ENCODE assay signal across 10 mouse cellular contexts in the genomic region with DNA sequence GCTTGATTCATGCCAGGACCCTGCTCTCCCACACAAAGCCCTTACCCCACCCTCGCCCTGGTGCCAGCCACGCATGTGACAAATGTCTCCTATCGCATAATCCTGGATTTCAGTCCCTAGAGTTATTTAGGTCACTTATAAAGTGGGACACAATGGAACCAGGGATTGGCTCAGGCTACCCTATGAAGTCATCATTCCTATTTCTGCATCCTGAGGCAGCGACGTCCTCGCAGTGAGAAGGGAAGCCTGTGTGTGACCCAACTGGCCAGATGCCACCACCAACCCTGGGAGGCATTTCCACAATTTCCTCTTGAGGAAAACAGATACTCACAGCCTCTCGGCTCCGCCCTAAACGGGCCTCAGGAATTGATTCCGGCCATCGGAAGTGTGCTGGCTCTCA. TPM values are rescaled to one million over a fixed set of nuclear protein-coding genes. Genes with fewer than 3 reads are reported as not detected.
A peak's percentile ranks its signal among the peaks of the same experiment; 100 is the strongest.
DNase-seq lines count a peak whose midpoint lies in the region; ATAC-seq lines count a peak whose summit lies in the region.
"Had no signal": no experiment of that assay in that cellular context is flagged by ENCODE, and none has a peak within 500 bp of the region (broad histone marks: within the 10 kb centered on the region; RNA-seq: fewer than 3 reads in every experiment).

No protein-coding gene starts in this region.

- H3K27me3 ChIP-seq in liver, embryonic 11.5 days (replicated peaks; ENCODE audit: control insufficient read depth, insufficient read depth, low read length): no peaks in the 10 kb centered on the region
- no peaks in the 10 kb centered on the region for H3K27me3 ChIP-seq in neural tube, embryonic 14.5 days (ENCODE audit: control insufficient read depth, insufficient read depth, low read length)

- ATAC-seq in liver, embryonic 11.5 days (replicated peaks; ENCODE audit: low FRiP score): peak; percentile 40
- ATAC-seq in neural tube, embryonic 14.5 days (ENCODE audit: low read depth): 0 out of 2 replicates have a peak, but pooled peaks have one; percentile 41

- H3K4me3 ChIP-seq in liver, embryonic 11.5 days (ENCODE audit: low read depth, low read length): no peak overlapping the region
- no peak overlapping the region for H3K4me3 ChIP-seq in neural tube, embryonic 14.5 days (ENCODE audit: low read depth, low read length)

- 56% methylated on average over 11 of the region's 11 CpGs for WGBS in liver, embryonic 11.5 days
- 71% methylated on average over 11 of the region's 11 CpGs for WGBS in neural tube, embryonic 14.5 days

- H3K27ac ChIP-seq in liver, embryonic 11.5 days (ENCODE audit: low read depth, low read length): peak overlapping the region; percentile 49; the same call in 1 of the 2 replicates
- H3K27ac ChIP-seq in neural tube, embryonic 14.5 days (ENCODE audit: low read depth, low read length): no peak overlapping the region
- H3K27ac ChIP-seq: macrophage had no signal

- H3K9ac ChIP-seq in liver, embryonic 11.5 days (ENCODE audit: low read depth, low read length): no peak overlapping the region
- no peak overlapping the region for H3K9ac ChIP-seq in neural tube, embryonic 14.5 days (replicated peaks; ENCODE audit: low read depth, low read length)

- peak; percentile 39 for DNase-seq in layer of hippocampus, adult 11-12 months (ENCODE audit: low spot score)
- no peak for DNase-seq in layer of hippocampus, postnatal 25 days (ENCODE audit: extremely low spot score in 1 of 2, low spot score in 1 of 2)
- DNase-seq in cerebellum, postnatal 36 days: peak; percentile 94
- DNase-seq in heart, adult 9 months (ENCODE audit: low spot score in 2 of 2): peak; percentile 87 to 88
- DNase-seq in kidney, adult 18-20 months: peak; percentile 78
- no peak for DNase-seq in liver, embryonic 11.5 days (ENCODE audit: low spot score)
- no peak for DNase-seq in thymus, adult 18-20 months

- H3K4me1 ChIP-seq in liver, embryonic 11.5 days (replicated peaks; ENCODE audit: control insufficient read depth, insufficient read depth, low read length): peaks cover 7% of the 10 kb centered on the region; the same call in 1 of the 2 replicates
- H3K4me1 ChIP-seq in neural tube, embryonic 14.5 days (ENCODE audit: control insufficient read depth, insufficient read depth, low read length): peaks cover 7% of the 10 kb centered on the region

- no peak overlapping the region for H3K4me2 ChIP-seq in liver, embryonic 11.5 days
- H3K4me2 ChIP-seq in neural tube, embryonic 14.5 days (ENCODE audit: low read depth, low read length): no peak overlapping the region

- H3K9me3 ChIP-seq in liver, embryonic 11.5 days (ENCODE audit: control insufficient read depth, low read length): no peaks in the 10 kb centered on the region
- no peaks in the 10 kb centered on the region for H3K9me3 ChIP-seq in neural tube, embryonic 14.5 days (ENCODE audit: control insufficient read depth, low read length)

- no peaks in the 10 kb centered on the region for H3K36me3 ChIP-seq in liver, embryonic 11.5 days (ENCODE audit: control insufficient read depth, insufficient read depth, low read length)
- no peaks in the 10 kb centered on the region for H3K36me3 ChIP-seq in neural tube, embryonic 14.5 days (ENCODE audit: control insufficient read depth, insufficient read depth, low read length)

RNA-seq across cellular contexts. Expression of a gene that starts 17.2 kb away (rescaled TPM):
- total RNA-seq in layer of hippocampus, postnatal 25 days (2021): 1 to 10 TPM; 1.5 to 1.6 TPM
- 2.1 and 2.7 TPM in 2 replicates for polyA plus RNA-seq in liver, embryonic 11.5 days (2014; fragmentation: Nextera tagmentation; extraction: Ambion mirVana)
- 3.8 and 4.4 TPM in 2 replicates for polyA plus RNA-seq in neural tube, embryonic 14.5 days (2014; fragmentation: Nextera tagmentation; extraction: Ambion mirVana)
- polyA plus RNA-seq: macrophage had no signal

RNA-seq across cellular contexts. Expression of a gene that starts 31.7 kb away (rescaled TPM):
- not detected for total RNA-seq in layer of hippocampus, postnatal 25 days (2021)
- not detected in 2 replicates for polyA plus RNA-seq in liver, embryonic 11.5 days (2014; fragmentation: Nextera tagmentation; extraction: Ambion mirVana)
- polyA plus RNA-seq in neural tube, embryonic 14.5 days (2014; fragmentation: Nextera tagmentation; extraction: Ambion mirVana): not detected in 2 replicates
- polyA plus RNA-seq: C2C12, macrophage had no signal

RNA-seq across cellular contexts. Expression of a gene that starts 41.0 kb away (rescaled TPM):
- 10 to 100 TPM in 1 of 2 experiments, 1 to 10 TPM in 1; 9.3 to 13.1 TPM for total RNA-seq in layer of hippocampus, postnatal 25 days (2021)
- 11.8 and 12.7 TPM in 2 replicates for polyA plus RNA-seq in liver, embryonic 11.5 days (2014; fragmentation: Nextera tagmentation; extraction: Ambion mirVana)
- polyA plus RNA-seq in neural tube, embryonic 14.5 days (2014; fragmentation: Nextera tagmentation; extraction: Ambion mirVana): 9.5 and 14.5 TPM in 2 replicates

Comparison
In these comparisons a context has a peak if more than half of its experiments do, and no peak if none do; other contexts are left out.
1. DNase-seq: peak in layer of hippocampus, adult 11-12 months (single experiment), cerebellum, postnatal 36 days (2 of 2), heart, adult 9 months (2 of 2) and kidney, adult 18-20 months (single experiment); none in layer of hippocampus, postnatal 25 days (0 of 2), liver, embryonic 11.5 days (single experiment) and thymus, adult 18-20 months (0 of 2).